Mouse (Mus musculus): ENCODE measurements around the gene Pdk2.

DNA sequence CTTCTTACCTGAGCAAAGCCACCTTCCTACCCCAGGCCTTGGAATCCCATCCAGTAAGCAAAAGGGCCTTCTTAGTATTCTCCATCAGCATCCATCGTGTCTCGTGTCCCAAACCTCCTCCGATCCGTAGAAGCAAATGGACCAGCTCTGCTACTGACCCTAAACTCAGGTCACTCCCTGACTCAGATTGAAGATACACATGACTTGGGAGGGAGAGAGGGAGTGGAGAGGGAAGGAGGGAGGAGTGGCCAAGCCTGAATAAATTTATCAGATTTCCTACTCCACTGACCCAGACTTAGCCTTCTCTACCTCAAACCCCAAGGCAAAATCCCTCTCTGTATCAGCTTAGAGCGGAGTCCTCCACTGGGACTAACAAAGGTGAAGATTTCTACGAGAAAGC, 39.6 kb upstream of the Pdk2 start:
- TF ChIP-seq CTCF (IDR thresholded peaks at IDR 0.05; ENCODE audit: low read depth, low read length) = no peak
- no peak for TF ChIP-seq POLR2A (IDR thresholded peaks at IDR 0.05; ENCODE audit: insufficient read depth, low read length)
- TF ChIP-seq EP300 (IDR thresholded peaks at IDR 0.05; ENCODE audit: insufficient read depth, low read depth, low read length) = no peak
